Mouse (Mus musculus): ENCODE measurements at regions not wholly inside any gene's neighbourhood (a gene's known extent, or its start where the extent isn't known, plus 50 kb on each side); places are given as distances from the start of the nearest gene placed in this dataset.

GRCm38 (mm10) chr10:37291639-37292495 is 153.1 kb upstream of the Marcks start:
- TF ChIP-seq GATA1 (IDR thresholded peaks at IDR 0.05; ENCODE audit: borderline replicate concordance, low read length), result no peak
- no peak for TF ChIP-seq FLI1 (IDR thresholded peaks at IDR 0.05; ENCODE audit: low read length)
